Mouse (Mus musculus) cortical plate, adult 2 months (tissue): ENCODE measurements around the gene Arid1b. TPM values are rescaled to one million over a fixed set of nuclear protein-coding genes. Genes with fewer than 3 reads are reported as not detected.
A peak's percentile ranks its signal among the peaks of the same experiment; 100 is the strongest.

Experiments used
- H3K27ac ChIP-seq: fragments of 200-500 bp; 2 replicates; pipeline ENCODE4 v1.5.1; 2012; ENCODE audit warnings: low read length, control low read depth, inconsistent platforms; ENCODE audit not compliant: insufficient read depth
- H3K4me1 ChIP-seq: fragments of 200-500 bp; 2 replicates; pipeline ENCODE4 v1.6.1; 2011; ENCODE audit warnings: low read length; ENCODE audit not compliant: control insufficient read depth, insufficient read depth
- H3K4me3 ChIP-seq: fragments of 200-500 bp; 2 replicates; pipeline ENCODE4 v1.5.1; 2011; ENCODE audit warnings: mild to moderate bottlenecking, low read length, control low read depth; ENCODE audit not compliant: insufficient read depth
- CTCF ChIP-seq: fragments of 200-500 bp; IDR thresholded peaks from 2 replicates; pipeline ENCODE4 v1.5.1; 2011; ENCODE audit warnings: mild to moderate bottlenecking, control low read depth, low read length; ENCODE audit not compliant: insufficient read depth; ENCODE audit errors: extremely low read depth
- POLR2A ChIP-seq: fragments of 200-500 bp; IDR thresholded peaks from 2 replicates; pipeline ENCODE4 v1.6.1; 2011; ENCODE audit warnings: mild to moderate bottlenecking, low read length, control low read depth; ENCODE audit not compliant: insufficient read depth; ENCODE audit errors: extremely low read depth
- polyA plus RNA-seq: library from polyadenylated mRNA; depleted of rRNA; stranded (reverse); fragments of >200 nt; gene quantifications from 2 replicates; pipeline ENCODE4 v1.2.3, GENCODE M21; 2012

The Arid1b gene
- polyA plus RNA-seq, 1 experiment: 22.8 TPM

DNA sequence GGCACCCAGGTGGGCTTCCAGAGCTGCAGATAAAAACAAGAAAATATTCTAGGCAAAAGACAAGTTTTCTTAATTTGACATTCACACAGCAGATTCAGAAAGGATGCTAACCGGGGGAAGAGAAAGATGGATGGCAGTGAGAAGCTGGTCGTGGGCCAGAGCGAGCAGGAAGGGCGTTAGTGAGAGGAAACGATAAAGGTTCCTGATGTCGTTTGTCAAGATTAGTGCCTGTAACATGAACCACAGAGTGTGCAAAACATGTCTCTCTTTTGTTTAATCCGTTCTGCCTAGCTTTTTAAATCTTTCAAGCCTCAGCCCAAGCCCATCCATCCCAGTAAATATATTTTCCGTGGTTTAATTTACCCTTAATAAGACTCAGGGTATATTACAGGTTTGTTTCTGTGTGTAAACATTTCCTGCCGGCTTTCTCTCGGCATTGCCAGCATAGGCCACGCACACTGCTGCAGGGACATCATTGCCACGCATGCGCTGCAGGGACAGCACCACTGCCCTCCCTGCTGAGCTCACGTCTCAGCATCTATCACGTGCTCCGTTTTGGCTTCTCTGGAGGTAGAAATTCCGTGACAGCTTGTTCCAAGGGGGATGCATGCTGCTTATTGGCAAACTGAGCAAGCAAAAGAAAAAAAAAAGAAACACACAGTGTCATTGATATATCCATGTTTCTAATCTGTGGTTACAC lies 255.0 kb downstream of the Arid1b start:
- H3K4me3 ChIP-seq: no peak overlapping the region
- peaks cover 4% of the 10 kb centered on the region; the same call in 1 of the 2 replicates for H3K4me1 ChIP-seq
- no peak for TF ChIP-seq CTCF
- no peak for TF ChIP-seq POLR2A
- H3K27ac ChIP-seq: peak overlapping the region; percentile 10; the same call in 1 of the 2 replicates

- Histone ChIP-seq H3K4me3 (no peak overlapping the region), H3K27ac (no peak overlapping the region), H3K4me1 (peaks cover 4% of the 10 kb centered on the region; the same call in 1 of the 2 replicates)
- TF ChIP-seq CTCF: no peak
- TF ChIP-seq POLR2A: no peak
These were observed 255.6 kb downstream of the Arid1b start for GRCm38 (mm10) chr17:5249681-5250180.

DNA sequence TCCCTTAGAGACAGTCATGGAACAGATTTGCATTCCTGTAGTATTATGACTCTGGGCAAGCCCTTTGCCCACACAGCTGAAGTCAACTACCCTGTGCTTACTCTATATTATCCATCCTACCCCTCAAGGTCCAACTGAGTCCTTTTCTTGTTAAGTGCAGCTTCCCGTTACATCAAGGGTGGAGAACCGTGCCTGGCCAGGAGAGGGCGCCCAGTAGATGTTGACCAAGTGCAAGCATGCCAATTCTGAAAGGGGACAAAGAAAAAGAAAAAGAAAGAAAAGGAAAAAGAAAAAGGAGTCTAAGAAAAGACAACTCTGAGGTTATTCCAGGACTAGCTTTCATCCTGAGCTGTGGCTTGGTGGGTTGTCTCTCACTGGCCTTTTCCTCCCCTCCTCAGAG lies 258.3 kb downstream of the Arid1b start:
- TF ChIP-seq POLR2A (no peak), CTCF (peak; percentile 86)
- H3K27ac ChIP-seq: no peak overlapping the region

GRCm38 (mm10) chr17:5254717-5255617 lies 260.8 kb downstream of the Arid1b start:
- peaks cover 2% of the 10 kb centered on the region; the same call in 1 of the 2 replicates for H3K4me1 ChIP-seq
- no peak overlapping the region for H3K27ac ChIP-seq
- no peak for TF ChIP-seq POLR2A
- no peak for TF ChIP-seq CTCF
- H3K4me3 ChIP-seq: no peak overlapping the region

More for the DNA sequence above, 258.3 kb downstream of the Arid1b start:
- Histone ChIP-seq H3K4me3 (no peak overlapping the region), H3K4me1 (peaks cover 4% of the 10 kb centered on the region; the same call in 1 of the 2 replicates)

DNA sequence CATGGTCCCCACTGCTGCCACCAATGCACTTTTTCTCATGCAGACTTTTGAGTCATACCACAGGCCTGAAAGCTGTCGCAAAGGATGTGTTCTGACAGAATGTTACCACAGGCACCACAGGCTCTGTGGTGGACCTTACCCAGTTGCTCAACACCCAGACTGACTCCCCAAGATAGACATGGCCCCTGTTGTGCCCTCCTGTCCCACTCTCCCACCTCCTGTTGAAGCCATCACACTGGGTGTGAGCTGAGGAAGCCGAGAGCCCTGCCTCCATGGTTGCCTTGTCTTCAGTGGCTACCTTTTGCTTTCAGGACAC lies 261.4 kb downstream of the Arid1b start:
- TF ChIP-seq POLR2A: no peak
- no peak for TF ChIP-seq CTCF
- no peak overlapping the region for H3K27ac ChIP-seq
- H3K4me3 ChIP-seq: no peak overlapping the region
- H3K4me1 ChIP-seq: peaks cover 4% of the 10 kb centered on the region

DNA sequence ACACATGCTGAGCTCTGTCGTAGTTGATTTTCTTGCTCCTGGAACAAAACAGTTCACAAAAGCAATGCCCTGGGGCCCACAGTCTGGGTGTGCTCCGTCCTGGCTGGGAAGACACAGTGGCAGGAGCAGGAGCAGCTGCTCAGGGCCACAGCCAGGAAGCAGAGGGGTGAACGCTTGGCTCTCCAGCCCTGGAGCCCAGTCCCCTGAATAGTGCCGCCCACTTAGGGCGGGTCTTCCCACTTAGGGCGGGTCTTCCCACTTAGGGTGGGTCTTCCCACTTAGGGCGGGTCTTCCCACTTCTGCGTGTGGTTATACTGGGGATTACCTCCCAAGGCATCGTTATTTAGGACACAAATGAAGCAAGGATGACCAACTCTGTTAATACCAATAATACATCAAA lies 264.8 kb downstream of the Arid1b start:
- H3K27ac ChIP-seq: no peak overlapping the region
- peaks cover 11% of the 10 kb centered on the region for H3K4me1 ChIP-seq
- no peak for TF ChIP-seq POLR2A
- TF ChIP-seq CTCF: no peak
- no peak overlapping the region for H3K4me3 ChIP-seq

DNA sequence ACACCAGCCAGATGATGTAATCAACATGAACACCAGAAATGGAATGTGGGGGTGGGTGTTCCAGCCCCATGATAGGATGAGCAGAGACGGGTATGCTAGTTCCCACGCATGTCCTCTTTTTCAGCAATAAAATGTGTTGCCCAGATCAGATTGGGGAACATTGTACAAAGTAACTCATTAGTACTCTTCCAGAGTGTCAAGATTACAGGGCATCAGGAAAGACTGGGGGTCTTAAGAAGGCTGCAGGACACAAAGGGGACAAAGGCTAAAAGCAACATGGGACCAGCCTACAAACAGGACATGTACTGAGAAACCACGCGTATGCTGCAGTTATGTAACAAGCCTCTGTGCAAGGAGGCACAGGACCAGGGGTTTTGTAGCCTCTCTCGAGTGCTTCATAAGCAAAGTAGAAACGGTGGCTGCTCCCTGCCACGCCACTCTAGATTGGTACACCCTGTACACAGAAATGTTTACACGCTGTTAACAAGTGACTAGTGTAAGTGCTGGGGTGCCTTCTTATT lies 267.1 kb downstream of the Arid1b start:
- TF ChIP-seq POLR2A (no peak), CTCF (no peak)
- H3K4me1 ChIP-seq: peaks cover 11% of the 10 kb centered on the region
- no peak overlapping the region for H3K4me3 ChIP-seq
- peak overlapping the region; percentile 87 for H3K27ac ChIP-seq

DNA sequence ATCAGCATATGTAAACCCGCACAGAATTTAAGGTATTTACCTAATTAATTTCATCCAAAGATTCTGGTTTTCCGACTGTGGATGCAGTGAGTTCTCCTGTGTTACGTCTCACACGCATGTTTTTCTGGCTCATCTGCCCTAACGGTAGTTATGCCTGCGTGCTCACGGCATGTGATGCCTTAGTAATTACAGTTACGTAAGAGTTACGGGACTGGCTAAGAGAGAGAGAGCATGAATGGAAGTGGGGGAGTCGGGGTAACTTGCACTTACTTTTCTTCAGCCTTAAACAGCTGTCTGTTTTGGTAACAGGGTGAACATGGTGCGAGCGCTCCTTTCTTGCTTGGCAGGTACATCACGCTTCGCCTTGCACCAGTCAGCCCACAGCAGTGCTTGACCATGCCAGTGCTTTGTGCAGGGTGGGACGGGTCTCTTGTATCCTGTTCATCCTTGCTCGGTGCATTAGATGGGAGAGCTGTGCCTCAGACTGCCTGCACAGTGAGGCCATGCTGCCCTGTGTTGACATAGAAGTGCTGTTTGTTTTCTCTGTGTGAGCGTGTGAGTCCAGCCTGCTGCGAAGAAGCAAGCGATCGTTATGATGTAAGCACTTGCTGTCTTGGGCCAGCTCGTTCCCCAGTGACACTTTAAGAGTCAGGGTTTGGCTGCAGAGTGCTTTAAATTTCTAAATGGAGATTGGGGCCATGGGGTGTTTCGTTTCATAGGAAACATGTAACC lies 267.9 kb downstream of the Arid1b start:
- TF ChIP-seq POLR2A (no peak), CTCF (no peak)
- peaks cover 11% of the 10 kb centered on the region for H3K4me1 ChIP-seq
- no peak overlapping the region for H3K4me3 ChIP-seq
- peak overlapping the region; percentile 87; the same call in 1 of the 2 replicates for H3K27ac ChIP-seq

DNA sequence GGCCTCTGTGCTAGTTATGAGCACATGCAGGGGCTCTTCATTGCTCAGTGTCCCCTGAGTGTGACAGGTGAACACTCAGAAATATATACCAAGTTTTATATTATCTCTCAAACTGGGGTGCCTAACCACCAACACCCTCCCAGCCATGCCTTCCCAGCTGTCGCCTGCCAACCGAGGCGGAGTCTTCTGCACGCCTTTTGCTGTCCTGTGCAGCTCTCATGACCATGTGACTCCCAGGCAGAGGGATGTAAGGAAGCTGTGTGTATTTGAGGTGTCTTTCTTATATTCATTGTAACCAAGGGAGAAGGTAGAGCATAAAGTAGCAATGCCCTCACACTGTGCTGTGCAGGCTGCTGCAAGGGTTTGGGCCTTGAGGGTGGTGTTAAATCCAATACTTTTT lies 268.7 kb downstream of the Arid1b start:
- TF ChIP-seq CTCF (no peak), POLR2A (no peak)
- Histone ChIP-seq H3K4me1 (peaks cover 11% of the 10 kb centered on the region), H3K27ac (no peak overlapping the region), H3K4me3 (no peak overlapping the region)
